Comparison of ENCODE assay signal across 9 mouse cellular contexts in genomic region chr2:31305684-31306083, GRCm38 (mm10). TPM values are rescaled to one million over a fixed set of nuclear protein-coding genes. Genes with fewer than 3 reads are reported as not detected.
A peak's percentile ranks its signal among the peaks of the same experiment; 100 is the strongest.
DNase-seq lines count a peak whose midpoint lies in the region; ATAC-seq lines count a peak whose summit lies in the region.
"Had no signal": no experiment of that assay in that cellular context is flagged by ENCODE, and none has a peak within 500 bp of the region (broad histone marks: within the 10 kb centered on the region; RNA-seq: fewer than 3 reads in every experiment).

No protein-coding gene starts in this region.

- no peak overlapping the region for H3K4me3 ChIP-seq in intestine, embryonic 16.5 days (ENCODE audit: low read length)
- H3K4me3 ChIP-seq: limb, embryonic 13.5 days had no signal

- H3K27me3 ChIP-seq in splenic B cell, adult 2 months (ENCODE audit: control insufficient read depth, insufficient read depth, low read length, poor library complexity, severe bottlenecking), result no peaks in the 10 kb centered on the region
- H3K27me3 ChIP-seq in intestine, embryonic 16.5 days (replicated peaks; ENCODE audit: control insufficient read depth, insufficient read depth, low read length), result no peaks in the 10 kb centered on the region

- H3K4me2 ChIP-seq in intestine, embryonic 16.5 days (ENCODE audit: low read depth, low read length), result no peak overlapping the region
- H3K4me2 ChIP-seq: limb, embryonic 13.5 days had no signal

- peaks cover 2% of the 10 kb centered on the region; the same call in 1 of the 2 replicates for H3K9me3 ChIP-seq in intestine, embryonic 16.5 days (ENCODE audit: control insufficient read depth, low read length)
- H3K9me3 ChIP-seq: limb, embryonic 13.5 days had no signal

- ATAC-seq in CD4-positive, CD25-positive, alpha-beta regulatory T cell, adult 4 months, result no peak
- ATAC-seq in intestine, embryonic 16.5 days, result no peak

- no peaks in the 10 kb centered on the region for H3K4me1 ChIP-seq in intestine, embryonic 16.5 days (ENCODE audit: control insufficient read depth, insufficient read depth, low read length)
- H3K4me1 ChIP-seq: limb, embryonic 13.5 days had no signal

- no peak overlapping the region for H3K27ac ChIP-seq in intestine, embryonic 16.5 days (ENCODE audit: low read length)
- H3K27ac ChIP-seq: limb, embryonic 13.5 days had no signal

- WGBS in intestine, embryonic 16.5 days, result 45% methylated on average over 4 of the region's 4 CpGs

- DNase-seq in CD4-positive, CD25-positive, alpha-beta regulatory T cell, adult 2 months (ENCODE audit: low read depth, low spot score), result peak; percentile 70
- peak; percentile 31 for DNase-seq in left cerebral cortex, postnatal 4 days
- DNase-seq in left cerebral cortex, adult 9 months (ENCODE audit: low spot score in 2 of 2), result no peak
- DNase-seq in brain, adult 2 months (ENCODE audit: low read depth, low spot score), result peak; percentile 55
- peak; percentile 64 for DNase-seq in kidney, postnatal 10 days
- peak; percentile 56 for DNase-seq in splenic B cell, adult 2 months (ENCODE audit: low read depth, low spot score)

- no peak overlapping the region for H3K9ac ChIP-seq in intestine, embryonic 16.5 days (ENCODE audit: low read depth, low read length)
- H3K9ac ChIP-seq: limb, embryonic 13.5 days had no signal

- intact Hi-C loops in left cerebral cortex, postnatal 4 days (cut with DNase I), result no loop called here

- no peaks in the 10 kb centered on the region for H3K36me3 ChIP-seq in splenic B cell, adult 2 months (ENCODE audit: control insufficient read depth, insufficient read depth, low read length, poor library complexity, severe bottlenecking)
- H3K36me3 ChIP-seq in intestine, embryonic 16.5 days (ENCODE audit: control insufficient read depth, insufficient read depth, low read length), result no peaks in the 10 kb centered on the region
- H3K36me3 ChIP-seq: limb, embryonic 13.5 days had no signal

RNA-seq across cellular contexts. Expression of gene Hmcn2, which starts 8.5 kb away (rescaled TPM):
- polyA plus RNA-seq in CD4-positive, CD25-positive, alpha-beta regulatory T cell, adult 4 months (2017; shearing (Covaris generic)), result under 1 TPM; 0.36 to 0.48 TPM
- total RNA-seq in left cerebral cortex, postnatal 4 days (2021), result under 1 TPM; 0.42 to 0.72 TPM
- 4.1 and 4.7 TPM in 2 replicates for polyA plus RNA-seq in intestine, embryonic 16.5 days (2015; fragmentation: Nextera tagmentation; extraction: Ambion mirVana)

Comparison
In these comparisons a context has a peak if more than half of its experiments do, and no peak if none do; other contexts are left out.
1. DNase-seq: peak in CD4-positive, CD25-positive, alpha-beta regulatory T cell, adult 2 months (single experiment), left cerebral cortex, postnatal 4 days (single experiment), brain, adult 2 months (single experiment), kidney, postnatal 10 days (single experiment) and splenic B cell, adult 2 months (single experiment); none in left cerebral cortex, adult 9 months (0 of 2).